Mouse (Mus musculus) bone marrow macrophage, adult 2 months (primary cell): ENCODE measurements around the gene Slc41a2.

Source experiments
- CTCF ChIP-seq: IDR thresholded peaks from 2 replicates; pipeline ENCODE4 v1.5.1; 2012; ENCODE audit warnings: low read depth, mild to moderate bottlenecking, low read length, moderate library complexity
- POLR2A ChIP-seq: IDR thresholded peaks from 2 replicates; pipeline ENCODE4 v1.6.1; 2012; ENCODE audit warnings: mild to moderate bottlenecking, low read depth, low read length, borderline replicate concordance

GRCm38 (mm10) chr10:83184480-83185069 is 153.1 kb downstream of the Slc41a2 start:
- TF ChIP-seq POLR2A: no peak
- no peak for TF ChIP-seq CTCF
